Mouse (Mus musculus) heart, embryonic 14.5 days (tissue): ENCODE data around the gene 4930562C15Rik. TPM values are rescaled to one million over a fixed set of nuclear protein-coding genes. Genes with fewer than 3 reads are reported as not detected.

Experiments
- ATAC-seq: fragments of 200-750 bp; cut with Nextera tagmentation; 2 replicates; pipeline ENCODE4 v1.8.0; 2017; ENCODE audit warnings: low read depth, moderate TSS enrichment; ENCODE audit not compliant: insufficient number of reproducible peaks, insufficient read depth, low FRiP score
- H3K27ac ChIP-seq, 2 experiments: fragments of 200-500 bp in 1 of 2; fragments of 300-500 bp in 1 of 2; sonication (generic) in 1 of 2; replicated peaks in 1 of 2; 2 replicates each; pipeline ENCODE4 v1.5.1; 2012 to 2014; ENCODE audit warnings: low read depth in 2 of 2, low read length in 2 of 2, control low read depth in 1 of 2, mild to moderate bottlenecking in 1 of 2, mixed read lengths in 1 of 2; ENCODE audit not compliant: control insufficient read depth in 1 of 2, insufficient read depth in 1 of 2
- H3K27me3 ChIP-seq: fragments of 300-500 bp; sonication (generic); 2 replicates; pipeline ENCODE4 v1.6.1; 2014; ENCODE audit warnings: mild to moderate bottlenecking, low read length, control low read depth; ENCODE audit not compliant: control insufficient read depth, insufficient read depth
- H3K36me3 ChIP-seq: fragments of 300-500 bp; sonication (generic); 2 replicates; pipeline ENCODE4 v1.6.1; 2014; ENCODE audit warnings: mild to moderate bottlenecking, control low read depth, low read length, mixed read lengths; ENCODE audit not compliant: control insufficient read depth, insufficient read depth
- H3K4me1 ChIP-seq, 2 experiments: fragments of 200-500 bp in 1 of 2; fragments of 300-500 bp in 1 of 2; sonication (generic) in 1 of 2; 2 replicates each; pipeline ENCODE4 v1.6.1; 2012 to 2014; ENCODE audit warnings: low read length in 2 of 2, control low read depth in 1 of 2, mixed read lengths in 1 of 2; ENCODE audit not compliant: control insufficient read depth in 2 of 2, insufficient read depth in 2 of 2
- H3K4me2 ChIP-seq: fragments of 300-500 bp; sonication (generic); 2 replicates; pipeline ENCODE4 v1.6.1; 2014; ENCODE audit warnings: mild to moderate bottlenecking, low read length
- H3K4me3 ChIP-seq, 2 experiments: fragments of 200-500 bp in 1 of 2; fragments of 300-500 bp in 1 of 2; sonication (generic) in 1 of 2; 2 replicates each; pipeline ENCODE4 v1.5.1; 2012 to 2014; ENCODE audit warnings: low read length in 2 of 2, mild to moderate bottlenecking in 2 of 2, control low read depth in 1 of 2, low read depth in 1 of 2, moderate library complexity in 1 of 2; ENCODE audit not compliant: control insufficient read depth in 1 of 2, insufficient read depth in 1 of 2
- H3K9ac ChIP-seq: fragments of 300-500 bp; sonication (generic); 2 replicates; pipeline ENCODE4 v1.6.1; 2014; ENCODE audit warnings: mild to moderate bottlenecking, low read length
- H3K9me3 ChIP-seq: fragments of 300-500 bp; sonication (generic); 2 replicates; pipeline ENCODE4 v1.6.1; 2016; ENCODE audit warnings: low read length, control low read depth; ENCODE audit not compliant: control insufficient read depth
- WGBS: fragments of 180-500 bp; shearing (Covaris S2); extraction: QIAGEN DNeasy Blood & Tissue Kit; methylation state at CpG from one replicate; pipeline ENCODE4 v1.1.7; 2014; 5-methylcytosine and 5-hydroxymethylcytosine counted together
- polyA plus RNA-seq: library from polyadenylated mRNA; unstranded; fragments of >200 nt; fragmentation: Nextera tagmentation; extraction: Ambion mirVana; gene quantifications from 2 replicates; pipeline ENCODE4 v1.2.1, GENCODE M21; 2014

The 4930562C15Rik gene
- polyA plus RNA-seq, 1 experiment from 2014 or later: 0.28 TPM

DNA sequence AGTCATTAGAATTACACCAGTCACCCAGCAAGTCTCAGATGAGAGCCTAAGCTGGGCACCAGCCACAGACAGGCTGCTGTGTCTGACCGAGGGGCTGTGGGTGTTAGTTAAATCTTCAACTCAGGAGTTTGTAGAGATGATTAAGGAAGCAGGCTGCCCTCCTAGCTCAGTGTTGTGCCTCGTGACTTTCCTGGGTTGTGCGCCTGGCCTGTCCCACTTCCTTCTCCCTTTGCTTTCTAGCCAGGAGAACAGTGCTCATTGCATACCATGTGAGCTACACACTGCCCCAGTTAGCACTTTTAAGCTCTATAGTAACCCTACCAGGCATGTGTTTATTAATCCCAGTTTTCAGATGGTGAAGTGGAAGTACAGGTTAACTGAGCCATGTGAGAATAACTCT is 4.3 kb downstream of the 4930562C15Rik start:
- Histone ChIP-seq H3K4me3 (no peak overlapping the region), H3K9ac (no peak overlapping the region), H3K27ac (no peak overlapping the region), H3K27me3 (no peaks in the 10 kb centered on the region), H3K36me3 (no peaks in the 10 kb centered on the region), H3K9me3 (no peaks in the 10 kb centered on the region), H3K4me2 (no peak overlapping the region), H3K4me1 (no peaks in the 10 kb centered on the region)
- no peak for ATAC-seq
- 69% methylated on average over 3 of the region's 3 CpGs for WGBS

DNA sequence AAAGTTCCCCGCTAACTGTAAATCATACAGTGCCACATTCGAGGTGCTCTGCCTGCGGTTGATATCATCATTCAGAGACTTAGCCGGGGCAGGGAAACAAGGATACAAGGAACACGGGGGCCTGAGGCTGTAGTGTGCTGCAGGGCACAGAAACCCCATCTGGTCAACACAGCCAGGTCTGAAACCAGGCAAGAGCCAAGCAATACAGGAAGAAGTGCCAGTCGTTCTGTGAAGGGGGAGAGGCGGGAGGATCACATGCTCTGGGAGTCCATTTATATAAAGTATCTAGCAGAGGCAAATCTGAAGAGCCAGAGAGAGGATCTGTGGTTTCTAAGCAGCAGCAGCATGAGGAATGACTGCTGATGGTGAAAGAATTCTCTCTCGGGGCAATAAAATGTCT is 5.0 kb downstream of the 4930562C15Rik start:
- no peaks in the 10 kb centered on the region for H3K9me3 ChIP-seq
- ATAC-seq: no peak
- WGBS: 75% methylated on average over 8 of the region's 8 CpGs
- H3K4me2 ChIP-seq: no peak overlapping the region
- no peak overlapping the region for H3K4me3 ChIP-seq
- H3K4me1 ChIP-seq: no peaks in the 10 kb centered on the region
- H3K27ac ChIP-seq: no peak overlapping the region
- H3K9ac ChIP-seq: no peak overlapping the region
- H3K36me3 ChIP-seq: no peaks in the 10 kb centered on the region
- H3K27me3 ChIP-seq: no peaks in the 10 kb centered on the region

DNA sequence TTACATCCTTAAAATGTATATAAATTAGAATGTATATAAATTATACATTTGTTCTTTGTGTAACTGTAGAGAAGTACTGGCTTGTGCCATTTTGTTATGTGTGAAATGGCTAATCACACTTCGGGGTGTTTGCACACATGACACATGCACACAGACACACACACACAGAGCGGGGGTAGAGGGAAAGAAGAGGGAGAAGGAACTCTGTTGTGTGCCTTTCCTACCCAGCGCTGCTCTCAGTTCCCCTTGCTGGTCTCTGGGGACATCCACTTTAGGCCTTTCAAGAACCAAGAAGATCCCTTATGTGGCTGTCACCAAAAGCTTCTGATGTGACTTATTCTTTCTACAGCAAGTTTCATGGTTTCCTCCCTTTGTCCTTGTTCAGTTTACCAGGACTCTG is 11.8 kb downstream of the 4930562C15Rik start:
- ATAC-seq: no peak
- peaks cover 2 to 3% of the 10 kb centered on the region in 2 experiments; a peak in 3 of 4 replicates for H3K4me1 ChIP-seq
- 71% methylated on average over 3 of the region's 3 CpGs for WGBS
- H3K9ac ChIP-seq: no peak overlapping the region
- no peak overlapping the region for H3K4me3 ChIP-seq
- H3K36me3 ChIP-seq: no peaks in the 10 kb centered on the region
- no peak overlapping the region for H3K4me2 ChIP-seq
- H3K27ac ChIP-seq: no peak overlapping the region
- H3K9me3 ChIP-seq: no peaks in the 10 kb centered on the region
- no peaks in the 10 kb centered on the region for H3K27me3 ChIP-seq

DNA sequence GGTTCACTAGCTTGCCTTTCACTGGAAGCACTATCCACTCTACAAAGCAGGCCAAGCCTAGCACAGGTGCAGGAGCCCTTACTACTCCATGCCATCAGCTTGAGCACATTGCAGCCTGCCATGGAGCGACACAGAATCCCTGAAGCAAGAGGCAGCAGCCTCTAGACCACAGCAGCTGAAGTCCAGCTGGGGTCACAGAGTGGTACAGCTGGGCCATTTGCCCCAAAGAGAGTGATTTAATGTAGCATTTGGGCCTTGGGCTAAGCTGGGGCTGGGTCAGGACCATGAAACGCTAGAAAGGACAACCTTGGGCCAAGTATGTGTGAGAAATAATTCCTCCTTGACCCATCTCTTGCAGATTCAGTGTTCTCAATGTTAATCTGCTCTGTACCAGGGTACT is 12.9 kb downstream of the 4930562C15Rik start:
- Histone ChIP-seq H3K27ac (no peak overlapping the region), H3K36me3 (no peaks in the 10 kb centered on the region), H3K4me2 (no peak overlapping the region), H3K27me3 (no peaks in the 10 kb centered on the region), H3K9me3 (no peaks in the 10 kb centered on the region), H3K4me3 (no peak overlapping the region), H3K4me1 (peaks cover 2 to 3% of the 10 kb centered on the region in 2 experiments; a peak in 3 of 4 replicates), H3K9ac (no peak overlapping the region)
- WGBS: 82% methylated on average over 2 of the region's 2 CpGs
- ATAC-seq: no peak

DNA sequence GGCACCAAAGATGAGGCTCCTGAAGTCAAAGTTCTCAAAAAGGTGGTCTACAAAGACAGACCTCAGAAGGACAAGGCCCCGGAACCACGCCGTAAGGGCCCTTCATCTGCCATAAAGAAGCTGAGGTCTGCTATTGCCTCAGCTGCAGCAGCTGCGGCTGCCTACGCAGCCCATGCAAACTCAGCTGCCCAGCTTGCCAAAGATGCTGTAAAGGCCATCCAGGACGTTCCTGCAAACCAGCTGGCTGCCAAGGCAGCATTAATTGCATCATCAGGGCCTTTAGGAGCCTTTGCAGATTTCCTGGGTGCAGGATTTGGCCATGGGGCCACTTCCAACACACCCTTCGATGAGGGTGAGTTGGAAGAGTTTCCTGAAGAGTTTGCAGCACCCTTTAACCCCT is 15.1 kb downstream of the 4930562C15Rik start:
- Histone ChIP-seq H3K27ac (no peak overlapping the region), H3K4me1 (peaks cover 2 to 3% of the 10 kb centered on the region in 2 experiments; a peak in 3 of 4 replicates), H3K9ac (no peak overlapping the region), H3K9me3 (no peaks in the 10 kb centered on the region), H3K4me2 (no peak overlapping the region), H3K27me3 (no peaks in the 10 kb centered on the region), H3K36me3 (no peaks in the 10 kb centered on the region), H3K4me3 (no peak overlapping the region)
- ATAC-seq: no peak
- 79% methylated on average over 7 of the region's 7 CpGs for WGBS

DNA sequence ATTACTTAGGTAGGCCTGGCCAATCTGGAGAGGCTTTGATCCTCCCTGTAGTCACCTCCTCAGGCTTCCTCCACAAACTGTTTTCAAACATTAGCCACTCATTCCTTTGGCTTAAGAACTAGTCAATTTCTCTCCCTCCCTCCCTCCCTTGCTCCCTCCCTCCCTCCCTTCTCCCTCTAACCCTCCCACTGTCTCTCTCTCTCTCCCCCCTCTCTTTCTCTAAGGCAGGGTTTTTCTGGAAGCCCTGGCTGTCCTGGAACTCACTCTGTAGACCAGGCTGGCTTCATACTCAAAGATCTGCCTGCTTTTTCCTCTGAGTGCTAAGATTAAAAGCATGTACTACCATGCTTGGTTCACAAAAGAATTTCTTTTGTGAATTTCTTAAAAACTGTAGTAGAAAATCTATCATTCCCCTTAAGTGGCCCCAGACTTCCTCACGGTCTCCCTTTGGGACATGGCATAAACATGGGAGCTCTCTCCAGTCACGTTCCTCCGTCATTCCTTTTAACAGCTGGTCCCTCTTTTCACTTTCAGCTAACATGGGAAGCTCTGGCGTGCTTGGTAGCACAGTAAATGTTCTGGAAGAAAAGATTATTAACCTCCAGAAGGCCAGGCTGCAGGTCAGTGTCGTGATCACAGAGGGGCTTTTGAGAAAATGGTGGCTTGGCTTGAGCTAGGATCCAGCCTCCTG is 15.9 kb downstream of the 4930562C15Rik start:
- H3K27ac ChIP-seq: peak overlapping the region in 1 of 2 experiments; percentile 50; a peak in 2 of 4 replicates
- H3K9me3 ChIP-seq: no peaks in the 10 kb centered on the region
- H3K4me1 ChIP-seq: peaks cover 2 to 3% of the 10 kb centered on the region in 2 experiments; a peak in 3 of 4 replicates
- H3K27me3 ChIP-seq: no peaks in the 10 kb centered on the region
- no peak overlapping the region for H3K9ac ChIP-seq
- no peak overlapping the region for H3K4me3 ChIP-seq
- H3K36me3 ChIP-seq: no peaks in the 10 kb centered on the region
- no peak overlapping the region for H3K4me2 ChIP-seq
- WGBS: 62% methylated on average over 5 of the region's 5 CpGs
- no peak for ATAC-seq

DNA sequence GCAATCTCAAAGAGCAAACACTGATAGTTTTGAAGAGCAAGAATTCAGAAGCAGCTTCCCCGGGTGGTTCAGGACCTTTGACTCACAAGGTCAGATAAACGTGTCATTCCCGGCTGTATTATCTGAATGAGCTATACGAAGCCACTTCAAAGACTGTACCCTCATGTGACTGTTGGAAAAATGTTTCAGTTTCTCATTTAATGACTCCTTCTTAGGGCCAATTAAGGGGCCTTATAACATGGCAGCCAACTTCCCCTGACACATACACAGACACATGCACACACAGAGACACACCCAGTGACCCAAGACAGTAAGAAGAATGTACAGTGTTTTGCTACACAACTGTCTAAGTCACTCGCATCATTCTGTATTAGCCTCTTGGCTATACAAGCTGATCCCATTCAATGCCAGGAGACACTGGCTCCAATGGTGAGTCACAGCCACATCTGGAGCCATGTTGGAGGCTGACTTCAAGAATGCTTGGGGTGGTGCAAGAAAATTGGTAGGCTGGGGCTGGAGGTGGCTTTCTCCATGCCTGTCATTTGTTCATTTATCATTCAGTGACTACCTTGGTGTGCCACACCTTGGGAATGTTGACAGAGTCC is 19.9 kb downstream of the 4930562C15Rik start:
- no peak for ATAC-seq
- Histone ChIP-seq H3K9me3 (no peaks in the 10 kb centered on the region), H3K9ac (no peak overlapping the region), H3K4me1 (peaks cover 2 to 3% of the 10 kb centered on the region in 2 experiments; a peak in 3 of 4 replicates), H3K27me3 (no peaks in the 10 kb centered on the region), H3K4me2 (no peak overlapping the region), H3K27ac (no peak overlapping the region), H3K4me3 (no peak overlapping the region), H3K36me3 (no peaks in the 10 kb centered on the region)
- 25% methylated on average over 5 of the region's 5 CpGs for WGBS
